Mouse (Mus musculus) spleen, postnatal 10 days (tissue): ENCODE data around the gene Thsd4.
A peak's percentile ranks its signal among the peaks of the same experiment; 100 is the strongest.

Experiments used
- DNase-seq, 2 experiments: peaks; one replicate each; pipeline ENCODE4 v3.0.0; 2021 to 2022; ENCODE audit warnings: low spot score in 2 of 2

The Thsd4 gene

GRCm38 (mm10) chr9:60266583-60267272, 255.1 kb downstream of the Thsd4 start:
- no peak for DNase-seq

- no peak for DNase-seq
Measured at GRCm38 (mm10) chr9:60264586-60265325, 257.1 kb downstream of the Thsd4 start.

GRCm38 (mm10) chr9:60262515-60263140, 259.2 kb downstream of the Thsd4 start:
- no peak for DNase-seq

- no peak for DNase-seq
Measured at GRCm38 (mm10) chr9:60259626-60260025, 262.2 kb downstream of the Thsd4 start.

- peak in 1 of 2 experiments; percentile 24 for DNase-seq
Measured at GRCm38 (mm10) chr9:60251765-60252164, 270.1 kb downstream of the Thsd4 start.

- no peak for DNase-seq
Measured at GRCm38 (mm10) chr9:60250403-60250802, 271.4 kb downstream of the Thsd4 start.

- DNase-seq: no peak
Measured at GRCm38 (mm10) chr9:60247998-60248397, 273.8 kb downstream of the Thsd4 start.

- DNase-seq: peak; percentile 53 to 74
Measured at GRCm38 (mm10) chr9:60244943-60245342, 276.9 kb downstream of the Thsd4 start.

GRCm38 (mm10) chr9:60243503-60243902, 278.3 kb downstream of the Thsd4 start:
- peak in 1 of 2 experiments; percentile 47 for DNase-seq

GRCm38 (mm10) chr9:60237667-60238066, 284.2 kb downstream of the Thsd4 start:
- DNase-seq: peak in 1 of 2 experiments; percentile 42

- no peak for DNase-seq
Measured at GRCm38 (mm10) chr9:60236155-60236554, 285.7 kb downstream of the Thsd4 start.

GRCm38 (mm10) chr9:60234233-60235115, 287.4 kb downstream of the Thsd4 start:
- no peak for DNase-seq

- no peak for DNase-seq
Measured at GRCm38 (mm10) chr9:60231981-60232881, 289.6 kb downstream of the Thsd4 start.

GRCm38 (mm10) chr9:60229496-60229895, 292.4 kb downstream of the Thsd4 start:
- DNase-seq: no peak

- DNase-seq: no peak
Measured at GRCm38 (mm10) chr9:60227727-60228126, 294.1 kb downstream of the Thsd4 start.

- DNase-seq: no peak
Measured at GRCm38 (mm10) chr9:60226679-60227078, 295.2 kb downstream of the Thsd4 start.

- no peak for DNase-seq
Measured at GRCm38 (mm10) chr9:60226155-60226554, 295.7 kb downstream of the Thsd4 start.

- DNase-seq: no peak
Measured at GRCm38 (mm10) chr9:60225453-60225852, 296.4 kb downstream of the Thsd4 start.

GRCm38 (mm10) chr9:60224039-60224695, 297.7 kb downstream of the Thsd4 start:
- no peak for DNase-seq

GRCm38 (mm10) chr9:60220431-60220830, 301.4 kb downstream of the Thsd4 start:
- no peak for DNase-seq
